Mouse (Mus musculus): Measurements from ENCODE around the gene Kcnh7.

Gene Kcnh7

DNA sequence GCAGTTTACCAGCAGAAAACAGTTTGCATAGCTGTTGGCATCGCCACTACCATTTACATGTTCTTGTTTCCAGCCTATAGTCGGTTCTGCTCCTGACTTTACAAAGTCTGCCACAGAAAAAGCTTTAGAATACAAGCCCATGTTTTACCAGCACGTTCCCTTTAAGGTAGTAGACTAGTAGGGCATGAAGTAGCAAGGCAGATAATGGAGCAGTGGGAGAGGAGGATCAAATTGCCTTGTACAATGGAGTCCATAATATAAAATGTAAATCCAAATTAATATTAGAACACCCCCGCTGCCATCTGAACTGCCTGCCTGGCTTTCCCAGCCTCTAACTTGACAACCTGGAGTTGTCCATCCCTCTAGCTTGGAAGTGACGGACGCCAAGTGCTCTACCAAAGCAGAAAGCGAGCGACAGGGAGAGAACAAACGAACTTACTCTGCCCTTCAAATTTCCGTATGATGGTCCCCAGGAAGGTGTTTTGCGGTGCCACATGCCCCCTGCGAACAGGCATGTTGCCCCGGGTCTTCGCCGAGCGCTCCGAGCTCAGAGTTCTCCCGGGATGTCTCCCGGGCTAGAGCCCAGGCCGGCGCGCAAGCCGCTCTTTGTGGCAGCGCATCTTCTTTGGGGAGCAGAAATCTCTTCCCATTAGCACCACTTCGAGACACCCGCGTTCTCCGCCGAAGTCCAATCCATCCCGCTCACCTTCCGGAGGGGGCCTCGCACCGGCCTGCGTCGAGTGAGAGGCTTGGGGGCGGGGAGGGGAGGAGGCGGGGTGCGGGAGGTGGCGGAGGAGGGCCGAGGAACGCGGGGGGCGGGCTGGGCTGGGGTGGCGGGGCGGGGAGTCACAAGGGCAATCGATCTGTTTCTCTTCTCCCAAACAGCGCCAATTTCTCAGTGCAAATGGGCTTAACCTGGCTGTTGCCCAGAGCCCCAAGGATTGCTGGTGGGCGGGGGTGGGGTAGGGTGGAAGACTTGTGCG, at the start of gene Kcnh7:
Gene Kcnh7 (minus strand): TSS at position 725 of the 983 bp plus-strand sequence.
- in situ Hi-C loops (cut with MboI, MseI) = no loop called here

DNA sequence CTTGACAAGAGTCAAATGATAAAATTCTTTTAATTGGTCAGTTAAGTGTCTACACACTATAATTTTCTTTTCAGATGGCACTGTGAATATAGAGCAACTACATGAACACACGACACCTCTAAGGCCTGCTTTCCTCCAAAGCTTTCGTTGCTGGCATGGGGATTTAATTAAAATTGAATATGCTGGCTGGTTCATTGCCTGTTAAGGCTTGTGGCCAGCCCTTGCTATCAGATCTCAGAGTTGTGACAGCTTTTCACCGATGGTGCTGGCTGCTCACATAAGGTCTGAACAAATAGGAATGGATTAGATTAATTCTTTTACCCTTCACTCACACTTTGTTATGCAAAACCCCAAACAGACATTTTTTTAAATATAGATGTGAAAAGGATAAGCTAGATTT, 23.3 kb upstream of the Kcnh7 start:
- in situ Hi-C loops (cut with MboI, MseI) = no loop called here

DNA sequence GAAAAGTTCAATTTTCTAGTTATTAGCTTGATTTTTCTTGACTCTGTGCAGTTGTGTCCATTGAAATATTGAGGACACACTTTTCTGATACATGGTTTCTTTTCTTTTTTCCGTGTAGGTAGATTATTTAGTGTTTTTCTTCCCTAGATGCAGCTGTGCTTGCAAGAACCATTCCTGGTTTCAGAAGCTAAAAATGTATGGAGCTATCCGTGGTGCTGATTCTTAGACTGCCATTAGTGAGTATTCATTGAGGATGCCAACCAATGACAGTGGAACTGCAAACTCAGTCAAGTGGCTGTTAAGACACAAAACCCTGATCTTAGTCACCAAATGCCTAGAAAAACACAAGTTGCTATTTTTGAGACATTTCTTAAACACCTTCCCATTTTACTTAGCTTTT, 1.9 kb upstream of the Kcnh7 start:
- in situ Hi-C loops (cut with MboI, MseI) = no loop called here

DNA sequence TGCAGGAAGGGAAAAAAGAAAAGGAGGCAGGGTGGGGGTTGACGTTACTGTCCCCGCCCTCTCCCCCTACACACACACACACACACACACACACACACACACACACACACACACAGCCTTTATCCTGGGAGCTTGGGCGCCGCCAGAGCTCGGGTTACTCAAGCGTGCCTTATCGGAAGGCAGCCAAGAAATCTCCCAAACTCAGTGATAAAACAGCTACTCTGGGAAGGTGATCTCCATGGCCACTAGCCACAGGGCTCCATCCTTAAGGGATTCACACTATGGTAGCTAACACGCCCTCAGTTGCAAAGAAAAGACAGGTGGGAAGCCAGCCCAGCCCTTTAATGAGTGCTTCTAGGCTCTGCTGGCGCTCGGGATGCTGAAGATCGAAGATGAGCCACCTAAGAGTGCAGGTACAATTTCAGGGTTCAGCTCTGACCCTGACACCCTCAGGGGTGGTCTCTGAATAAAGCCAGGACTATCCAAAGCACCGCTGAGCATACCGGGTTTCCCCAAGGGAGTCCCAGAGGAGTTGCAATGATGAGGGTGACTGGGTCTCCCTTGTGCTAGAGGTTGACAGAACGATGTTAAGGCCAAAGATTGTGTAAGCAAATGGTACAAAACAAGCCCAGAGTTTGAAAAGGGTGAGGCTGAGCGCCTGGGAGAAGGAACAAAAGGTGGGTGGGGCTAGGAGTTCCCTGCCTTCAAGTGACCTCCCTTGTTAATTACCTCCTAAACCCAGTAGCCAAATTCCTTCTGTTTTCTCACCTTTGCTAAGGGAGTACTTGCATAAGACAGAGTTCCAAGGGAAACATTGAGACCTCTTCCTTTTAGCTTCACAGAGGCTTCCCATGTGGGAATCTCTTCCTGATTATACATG, 704 bp upstream of the Kcnh7 start:
- in situ Hi-C loops (cut with MboI, MseI) = no loop called here

DNA sequence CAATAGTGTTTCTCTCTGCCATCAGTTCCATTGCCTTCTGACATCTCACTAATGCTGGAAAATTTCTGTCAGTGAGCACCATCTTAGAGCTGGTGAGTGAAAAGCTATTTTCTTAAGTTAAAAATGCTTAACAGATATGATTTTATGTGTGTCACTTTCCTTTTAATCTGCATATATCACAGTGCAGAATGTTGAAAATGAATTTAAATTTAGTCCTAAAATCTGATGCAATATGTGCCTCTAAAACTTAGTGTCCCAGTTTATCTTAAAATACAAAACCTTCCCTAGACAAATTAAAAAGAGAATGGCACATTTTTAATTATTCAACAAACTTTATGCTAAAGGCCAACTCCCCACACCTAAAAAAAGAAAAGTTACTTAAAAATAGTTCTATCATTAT, 30.4 kb downstream of the Kcnh7 start:
- in situ Hi-C loops (cut with MboI, MseI) = no loop called here

DNA sequence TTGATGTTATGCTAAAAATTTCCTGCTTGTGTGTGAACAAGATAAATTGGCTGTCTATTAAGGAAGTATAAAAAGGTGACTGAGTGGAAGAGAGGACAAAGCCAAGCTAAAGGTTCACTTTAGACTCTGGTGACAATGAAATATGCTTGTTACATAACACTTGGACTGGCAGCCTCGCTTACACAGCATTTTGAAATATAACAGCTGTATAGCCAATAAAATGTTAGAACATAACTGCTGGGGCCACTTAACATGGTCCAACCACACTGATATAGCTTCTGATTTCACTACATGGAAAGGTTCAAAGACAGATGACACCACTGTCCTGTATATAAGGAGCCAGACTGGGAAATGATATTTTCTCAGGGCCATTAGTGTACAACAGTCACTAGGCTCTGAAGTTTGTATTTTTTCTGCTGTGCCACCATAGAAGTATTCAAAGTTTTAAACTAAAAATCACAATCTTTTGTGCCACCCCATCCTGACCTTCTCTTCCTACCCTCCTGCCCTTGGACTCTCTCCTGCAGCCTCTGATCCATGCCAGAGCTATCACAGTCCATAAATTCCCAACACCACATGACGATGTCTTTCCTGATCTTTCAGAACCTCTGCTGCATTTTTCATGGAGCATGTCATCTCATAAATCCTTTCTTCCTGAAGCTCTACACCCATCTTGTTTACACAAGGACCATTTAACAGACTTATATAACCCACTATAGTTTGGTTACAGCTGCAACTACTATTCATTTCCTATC, 56.1 kb downstream of the Kcnh7 start:
- in situ Hi-C loops (cut with MboI, MseI) = no loop called here

DNA sequence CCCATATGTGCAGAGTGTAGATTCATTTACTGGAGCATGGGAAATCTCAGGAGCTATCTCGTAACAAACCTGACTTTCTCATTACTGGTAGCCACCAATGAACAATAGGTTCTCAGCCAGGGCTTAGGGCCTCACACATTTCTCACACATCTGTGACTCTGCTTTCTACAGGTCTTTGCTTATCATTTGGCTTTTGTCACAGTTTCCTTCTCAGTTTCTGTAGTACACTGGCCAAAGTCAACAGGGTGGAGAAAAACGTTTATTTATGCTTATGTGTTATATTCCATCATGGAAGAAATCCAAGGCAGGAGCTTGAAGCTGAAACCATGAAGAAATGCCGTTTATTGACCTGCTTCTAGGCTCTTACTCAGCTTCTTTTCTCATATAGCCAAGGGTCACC, 63.8 kb downstream of the Kcnh7 start:
- in situ Hi-C loops (cut with MboI, MseI) = loop anchor here (25.0 kb wide), 1 partner anchor 558 kb away; the partner anchor contains the start of gene Fap

DNA sequence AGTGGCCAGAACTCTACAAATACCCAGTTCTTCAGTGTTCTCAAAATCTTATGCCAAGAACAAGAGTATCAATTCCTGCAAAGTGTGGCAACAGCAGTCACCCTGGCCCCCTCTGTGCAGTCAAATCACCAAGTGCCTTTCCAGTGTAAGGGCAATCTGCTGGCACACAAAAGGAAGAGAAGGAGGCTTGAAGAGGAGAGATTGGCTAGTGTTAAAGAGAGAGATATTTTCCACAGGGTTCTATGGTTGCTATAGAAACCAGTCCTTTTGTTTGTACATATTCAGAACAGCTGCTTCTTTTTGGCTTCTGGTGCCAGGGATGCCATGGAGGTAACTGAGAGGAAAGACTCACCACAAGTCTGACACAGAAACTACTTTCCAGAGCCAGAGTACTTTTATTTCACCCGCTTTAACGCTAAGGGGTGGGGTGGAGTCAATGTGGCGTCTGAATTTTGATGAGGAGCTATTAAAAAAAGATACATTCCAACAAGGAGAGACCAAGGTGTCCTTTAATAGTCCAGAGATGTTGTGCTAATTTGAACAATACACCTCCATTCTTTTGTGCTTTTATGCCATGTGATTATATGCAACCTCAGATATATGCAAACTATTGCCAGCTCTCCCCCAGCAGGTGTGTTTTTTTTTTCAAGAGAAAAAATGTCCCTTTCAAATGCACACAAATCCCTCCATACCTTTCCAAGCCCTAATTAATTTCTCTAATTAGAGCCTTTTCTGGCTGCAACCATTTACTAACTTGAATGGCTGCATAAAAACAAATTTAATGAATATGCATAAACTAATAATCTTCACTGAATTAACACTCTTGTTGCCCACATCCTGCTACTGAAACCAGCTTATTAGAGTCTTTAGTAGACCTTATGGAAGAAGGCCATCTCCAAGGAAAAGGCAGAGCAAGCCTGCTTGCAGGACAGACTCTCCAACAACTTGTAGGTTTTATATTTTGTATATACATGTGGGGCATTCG, 66.6 kb downstream of the Kcnh7 start:
- in situ Hi-C loops (cut with MboI, MseI) = loop anchor here (25.0 kb wide), 1 partner anchor 555 kb away; the partner anchor contains the start of gene Fap

DNA sequence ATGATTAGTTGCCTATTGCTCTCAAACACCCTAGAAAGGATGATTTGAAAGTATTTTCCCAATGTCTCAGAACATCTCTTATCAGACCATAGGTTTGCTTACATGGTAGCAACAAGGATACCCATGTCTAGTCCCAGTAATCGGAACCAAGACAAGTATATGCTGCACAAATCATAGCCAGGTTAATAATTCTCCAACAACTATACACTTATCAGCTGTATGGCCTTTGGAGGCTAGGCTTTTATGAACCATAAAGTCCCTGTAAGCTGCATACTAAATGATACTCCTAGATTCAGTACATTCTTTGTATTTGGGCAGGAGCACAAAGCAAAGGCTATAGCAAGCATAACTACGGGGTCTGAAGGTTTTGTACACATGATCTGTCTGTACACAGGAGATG, 78.1 kb downstream of the Kcnh7 start:
- in situ Hi-C loops (cut with MboI, MseI) = loop anchor here (25.0 kb wide), 1 partner anchor 544 kb away; the partner anchor contains the start of gene Fap

DNA sequence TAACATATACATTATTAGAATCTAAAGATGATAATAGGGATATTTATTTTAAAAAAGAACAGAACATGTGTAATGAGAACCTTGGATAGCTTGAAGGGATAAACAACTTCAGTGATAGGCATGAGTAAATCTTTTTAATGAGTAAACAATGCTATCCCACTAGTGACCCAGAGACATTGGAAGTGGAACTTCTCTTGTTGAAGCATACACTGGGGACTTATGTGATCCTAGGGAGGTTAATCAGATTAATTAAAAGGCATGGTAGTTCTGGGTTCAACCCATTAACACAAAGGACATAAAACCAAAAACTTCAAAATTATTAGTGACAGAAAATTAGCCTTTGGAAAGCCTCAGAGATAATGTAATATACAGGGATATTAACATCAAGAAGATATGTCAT, 84.4 kb downstream of the Kcnh7 start:
- in situ Hi-C loops (cut with MboI, MseI) = loop anchor here (25.0 kb wide), 1 partner anchor 537 kb away; the partner anchor contains the start of gene Fap

DNA sequence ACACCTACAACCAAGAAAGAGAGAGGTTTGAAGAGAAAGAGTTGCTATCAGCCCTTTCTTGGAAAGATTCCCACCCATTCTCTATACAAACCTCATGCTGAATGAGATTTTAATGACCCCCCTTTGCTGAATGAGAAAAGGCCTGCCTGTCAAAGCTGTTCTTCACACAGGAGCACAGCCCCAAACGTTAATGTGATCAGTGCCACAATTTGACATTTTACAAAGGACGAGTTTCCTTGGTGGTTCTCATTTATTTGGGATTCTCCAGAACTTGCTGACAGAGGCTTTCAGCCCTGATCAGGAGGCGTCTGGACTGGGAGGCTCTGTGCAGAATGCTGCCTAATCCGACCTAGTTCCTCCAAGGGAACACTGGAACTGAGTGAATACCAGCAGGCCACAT, 92.3 kb downstream of the Kcnh7 start:
- in situ Hi-C loops (cut with MboI, MseI) = no loop called here

DNA sequence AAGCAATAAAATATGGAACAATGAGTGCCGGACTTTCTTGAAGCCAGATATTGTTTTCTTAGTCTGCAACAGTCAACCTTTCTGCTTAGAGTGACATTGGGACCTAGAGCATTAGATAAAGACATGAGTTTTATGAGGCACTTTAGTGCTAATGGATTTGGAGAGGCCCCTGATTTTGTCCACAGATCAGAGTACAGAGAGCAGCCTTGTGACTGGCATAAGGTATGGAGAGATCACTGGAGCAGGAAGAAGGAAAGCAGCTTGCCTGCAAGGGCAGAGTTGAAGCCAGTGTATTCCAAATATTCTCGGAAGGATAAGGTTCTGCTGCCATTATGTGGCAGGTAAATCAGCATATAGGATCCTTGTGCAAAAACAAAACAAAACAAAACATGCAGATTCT, 93.6 kb downstream of the Kcnh7 start:
- in situ Hi-C loops (cut with MboI, MseI) = no loop called here

DNA sequence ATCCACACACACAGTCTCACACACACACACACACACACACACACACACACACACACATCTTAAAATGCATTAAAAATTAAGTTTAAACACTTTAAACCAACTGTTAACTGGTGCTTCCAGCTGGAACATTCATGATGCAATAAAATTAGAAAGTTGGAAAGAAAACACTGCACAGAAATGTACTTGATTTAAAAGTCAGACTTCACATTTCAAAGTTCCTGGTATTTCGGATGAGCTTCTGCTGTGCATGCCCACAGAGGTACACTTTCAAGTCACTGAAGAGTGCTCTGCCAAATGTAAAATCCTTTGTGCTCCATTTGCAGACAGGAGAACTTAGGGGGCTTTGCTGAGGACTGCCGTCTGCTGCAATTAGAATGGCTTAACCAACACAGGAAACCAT, 125.7 kb downstream of the Kcnh7 start:
- in situ Hi-C loops (cut with MboI, MseI) = no loop called here

DNA sequence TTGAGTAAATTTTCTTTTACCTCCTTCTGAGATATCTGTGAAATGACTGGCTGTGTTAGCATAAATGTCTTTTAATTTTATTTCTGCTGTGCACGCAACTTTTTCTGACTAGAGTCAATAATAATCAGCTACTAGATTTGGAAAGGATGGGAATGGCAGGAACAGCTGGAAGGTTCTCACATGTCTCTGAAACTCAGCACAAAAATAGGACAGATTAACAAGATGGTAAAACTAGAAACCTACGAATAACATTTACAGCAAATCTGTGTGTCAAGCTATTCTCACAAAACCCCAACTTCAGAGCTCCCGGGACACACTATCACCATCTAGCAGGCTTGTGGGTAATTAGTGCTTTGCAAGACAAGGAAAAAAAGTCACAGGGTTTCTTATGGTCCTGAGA, 134.2 kb downstream of the Kcnh7 start:
- in situ Hi-C loops (cut with MboI, MseI) = no loop called here

DNA sequence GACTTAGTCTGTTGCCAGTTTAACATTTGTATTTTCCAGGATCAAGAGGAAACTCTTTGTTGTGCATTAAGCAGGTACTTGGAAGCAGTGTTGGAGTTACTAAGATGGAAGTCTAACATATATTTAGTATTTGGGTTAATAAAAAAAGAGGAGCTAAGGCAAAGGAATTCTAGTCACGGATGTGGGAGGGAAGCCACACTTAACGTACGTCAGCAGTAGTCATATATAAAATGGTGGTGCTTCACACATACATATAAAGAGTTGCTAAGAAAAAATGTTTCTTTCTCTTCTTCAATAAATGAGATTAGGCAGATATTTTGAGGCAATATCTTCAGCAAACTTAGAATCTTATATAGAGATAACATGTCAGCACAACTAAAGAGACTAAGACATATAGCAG, 144.4 kb downstream of the Kcnh7 start:
- in situ Hi-C loops (cut with MboI, MseI) = no loop called here

DNA sequence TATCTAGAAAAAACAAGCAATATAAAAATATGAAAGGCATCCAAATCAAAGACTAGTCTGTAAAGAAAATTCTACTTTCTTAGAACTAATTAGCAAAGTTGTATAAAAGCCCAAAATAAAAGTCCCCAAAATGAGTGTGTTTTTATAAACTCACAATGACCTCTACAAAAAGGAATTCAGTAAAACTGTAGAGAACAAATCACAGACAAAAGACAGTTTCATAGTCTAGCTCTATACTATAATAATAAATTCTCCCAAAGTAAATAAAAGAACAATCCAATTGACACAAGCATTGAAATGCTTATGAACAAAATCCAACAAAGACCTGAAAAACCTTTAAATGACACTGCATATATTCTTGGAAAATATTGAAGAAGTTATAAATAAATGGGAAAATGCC, 169.2 kb downstream of the Kcnh7 start:
- in situ Hi-C loops (cut with MboI, MseI) = no loop called here

DNA sequence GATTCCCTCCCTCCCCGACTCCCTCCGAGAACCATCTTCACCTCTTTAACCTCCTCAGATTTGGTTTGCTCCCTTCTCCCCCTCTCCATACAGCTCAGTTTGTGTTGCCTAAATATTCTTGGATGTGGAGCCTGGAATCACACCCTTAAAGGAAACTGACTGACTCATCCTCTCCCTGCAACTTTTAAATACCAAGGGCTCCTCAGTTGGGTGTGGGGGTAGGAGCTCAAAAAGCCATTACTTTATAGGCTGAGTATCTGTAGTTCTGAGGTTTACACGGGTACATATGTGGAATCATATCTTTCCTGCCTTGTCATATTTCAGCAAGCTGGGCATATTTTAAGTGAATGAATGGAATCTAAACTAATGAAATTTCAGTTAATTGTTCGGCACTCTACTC, 174.9 kb downstream of the Kcnh7 start:
- in situ Hi-C loops (cut with MboI, MseI) = no loop called here

DNA sequence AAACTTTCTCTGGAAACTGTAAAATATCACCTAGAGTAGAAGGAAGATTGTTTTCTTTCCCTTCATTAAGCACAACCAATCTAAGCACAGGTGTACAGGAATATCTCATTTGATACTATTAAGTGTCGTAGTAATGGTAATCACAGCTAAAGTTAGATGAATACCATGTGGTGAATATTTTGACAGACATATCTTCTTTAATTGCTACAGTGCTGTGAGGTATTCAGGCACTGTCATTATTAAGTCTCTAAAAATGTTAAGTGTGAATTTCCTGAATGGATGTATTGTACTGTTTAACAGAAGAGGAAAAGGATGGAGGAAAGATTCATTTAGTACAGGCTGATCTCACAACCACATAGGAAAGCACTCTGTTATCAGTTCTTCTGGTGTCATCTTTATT, 181.3 kb downstream of the Kcnh7 start:
- in situ Hi-C loops (cut with MboI, MseI) = no loop called here

DNA sequence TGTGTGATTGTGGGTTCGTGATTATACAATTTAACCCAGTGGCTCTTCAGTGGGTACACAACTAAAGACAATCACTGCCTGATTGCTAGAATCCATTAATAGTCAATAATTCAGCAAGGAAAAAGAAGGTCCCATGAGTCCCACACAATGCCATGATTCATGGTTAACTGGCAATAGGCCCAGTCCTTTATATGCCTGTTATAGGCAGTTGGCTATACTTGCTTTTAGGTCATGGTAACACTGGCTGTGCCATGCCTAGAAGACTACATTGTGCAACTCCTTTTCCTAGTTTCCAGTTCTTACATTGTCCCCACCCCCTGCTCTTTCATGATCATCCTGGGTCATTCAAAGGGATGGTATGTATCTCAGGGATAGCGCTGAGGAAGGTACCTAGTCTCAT, 186.4 kb downstream of the Kcnh7 start:
- in situ Hi-C loops (cut with MboI, MseI) = no loop called here

DNA sequence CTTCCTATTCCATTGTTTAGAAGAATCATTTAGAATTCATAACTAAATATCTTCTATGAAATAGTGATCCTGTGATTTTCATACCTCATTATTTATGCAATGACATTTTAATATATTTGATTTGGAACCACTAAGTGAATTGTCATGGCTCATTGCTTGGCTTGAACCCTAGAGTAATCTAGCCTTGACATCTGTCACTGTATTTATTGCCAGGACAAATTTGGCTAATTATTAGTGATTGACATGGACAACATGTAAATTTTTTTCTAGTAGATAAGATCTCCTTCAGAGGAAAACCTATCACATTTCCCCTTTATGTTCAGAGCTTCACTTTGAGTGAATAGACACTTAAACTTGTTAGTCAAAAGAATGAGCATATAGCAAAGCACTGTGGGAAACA, 195.5 kb downstream of the Kcnh7 start:
- in situ Hi-C loops (cut with MboI, MseI) = no loop called here

All from T-helper 2 cell (primary cell).